Mouse (Mus musculus): ENCODE measurements around the gene Med27.

The Med27 gene

DNA sequence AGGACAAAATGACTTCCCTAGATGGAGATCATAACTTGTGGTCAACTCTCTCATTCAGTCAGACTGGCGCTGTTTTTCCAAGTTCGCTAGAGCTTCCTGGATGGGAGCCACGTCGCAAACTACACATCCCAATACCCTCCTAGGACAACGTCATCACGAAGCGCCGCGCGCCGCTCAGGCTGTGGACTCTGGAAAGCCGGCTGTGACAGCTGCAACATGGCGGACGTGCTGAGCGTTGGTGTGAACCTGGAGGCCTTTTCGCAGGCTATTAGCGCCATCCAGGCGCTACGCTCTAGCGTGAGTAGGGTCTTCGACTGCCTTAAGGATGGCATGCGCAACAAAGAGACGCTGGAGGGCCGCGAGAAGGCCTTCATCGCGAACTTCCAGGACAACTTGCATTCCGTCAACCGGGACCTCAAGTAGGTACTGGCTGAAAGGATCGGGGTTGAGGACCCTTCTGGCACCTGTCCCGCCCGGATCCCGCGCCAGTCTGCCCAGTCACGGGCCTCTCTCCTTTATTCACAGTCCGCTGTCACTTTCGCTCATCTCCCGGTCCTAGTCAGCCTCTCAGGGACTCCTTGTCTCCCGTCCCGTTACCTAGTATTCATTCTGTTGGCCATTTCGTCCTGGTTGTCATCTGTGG lies at the start of gene Med27:
TSS of gene Med27 (plus strand) at position 191 of the 643 bp plus-strand sequence.
- peak; percentile 93 for DNase-seq (ENCODE audit: low read depth, low spot score)

DNA sequence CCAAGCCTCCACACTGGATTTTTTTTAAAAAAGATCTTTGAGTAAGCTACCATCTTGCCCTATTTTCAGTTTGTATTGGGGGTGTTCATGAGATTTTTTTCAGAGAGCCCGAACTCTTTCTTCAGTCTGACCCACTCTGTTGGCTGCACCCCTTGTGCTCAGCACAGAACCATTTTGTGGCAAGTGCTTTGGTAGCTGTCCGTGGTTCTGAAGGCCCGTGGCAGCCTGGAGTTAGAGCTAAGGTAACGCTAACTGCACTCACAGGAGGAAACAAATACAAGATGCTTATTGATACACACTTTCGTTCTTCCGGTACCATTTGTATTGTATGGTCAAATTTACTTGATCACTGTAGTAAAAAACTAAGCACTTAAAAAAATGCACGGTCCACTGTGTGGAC lies 36.7 kb upstream of the Med27 start:
- peak; percentile 23 for DNase-seq (ENCODE audit: low read depth, low spot score)

DNA sequence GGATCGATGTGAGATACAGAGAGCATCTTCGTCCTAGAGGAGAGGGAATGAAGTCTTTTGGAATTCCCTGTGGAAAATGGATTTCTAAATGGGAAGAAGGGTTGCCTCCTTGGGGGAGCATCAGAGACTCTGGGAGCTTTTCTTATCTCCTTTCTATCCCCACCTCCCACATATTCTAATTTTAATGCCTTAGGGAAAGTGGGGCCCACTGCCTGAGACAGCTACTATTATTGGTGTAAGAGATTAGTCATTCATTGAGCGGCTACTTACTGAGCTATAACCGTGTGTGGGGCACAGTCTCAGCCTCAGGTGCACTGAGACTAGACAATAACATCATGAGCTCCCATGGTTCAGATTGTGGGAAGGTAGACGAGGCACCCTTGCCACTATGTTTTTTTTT lies 34.6 kb upstream of the Med27 start:
- no peak for DNase-seq (ENCODE audit: low read depth, low spot score)

DNA sequence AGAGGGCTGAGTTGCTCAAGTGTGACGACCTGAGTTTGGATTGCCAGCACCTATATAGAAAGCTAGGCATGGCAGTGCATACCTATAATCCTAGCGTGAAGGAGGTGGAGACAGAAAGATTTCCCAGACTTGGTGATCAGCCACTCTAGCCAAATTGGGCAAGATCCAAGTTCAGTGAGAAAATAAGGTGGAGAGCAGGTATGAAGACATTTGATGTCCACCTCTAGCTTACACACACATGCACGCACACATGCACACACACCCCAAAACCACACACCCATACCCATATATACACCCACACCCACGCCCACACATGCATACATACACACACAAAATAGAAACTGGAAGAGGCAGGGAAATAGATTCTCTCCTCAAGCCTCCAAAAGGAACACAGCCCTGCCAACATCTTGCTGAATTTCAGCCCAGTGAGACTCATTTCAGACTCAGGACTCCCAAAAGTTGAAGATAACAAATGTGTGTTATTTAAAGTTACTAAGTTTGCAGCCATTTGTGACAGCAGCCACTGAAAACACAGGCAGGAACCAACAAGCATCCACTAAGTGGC lies 28.6 kb upstream of the Med27 start:
- no peak for DNase-seq (ENCODE audit: low read depth, low spot score)

DNA sequence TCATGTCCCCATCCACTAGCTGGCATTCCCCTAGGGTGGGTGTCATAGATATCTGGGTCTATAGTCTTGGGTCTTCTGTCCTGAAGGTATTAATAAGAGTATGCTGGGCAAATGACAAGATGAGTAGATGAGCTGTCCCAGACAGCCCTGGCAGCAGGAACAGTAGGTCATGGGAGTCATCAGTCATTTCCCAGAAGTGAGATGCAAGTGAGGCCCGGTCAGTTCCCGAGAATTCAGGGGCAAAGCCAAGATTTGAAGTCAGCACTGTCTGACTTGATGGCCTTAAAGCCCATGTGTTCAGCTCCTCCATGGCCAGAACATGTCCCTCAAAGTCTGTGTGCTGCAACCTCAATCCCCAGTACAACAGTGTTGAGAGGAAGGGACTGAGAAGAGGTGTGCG lies 28.0 kb upstream of the Med27 start:
- no peak for DNase-seq (ENCODE audit: low read depth, low spot score)

DNA sequence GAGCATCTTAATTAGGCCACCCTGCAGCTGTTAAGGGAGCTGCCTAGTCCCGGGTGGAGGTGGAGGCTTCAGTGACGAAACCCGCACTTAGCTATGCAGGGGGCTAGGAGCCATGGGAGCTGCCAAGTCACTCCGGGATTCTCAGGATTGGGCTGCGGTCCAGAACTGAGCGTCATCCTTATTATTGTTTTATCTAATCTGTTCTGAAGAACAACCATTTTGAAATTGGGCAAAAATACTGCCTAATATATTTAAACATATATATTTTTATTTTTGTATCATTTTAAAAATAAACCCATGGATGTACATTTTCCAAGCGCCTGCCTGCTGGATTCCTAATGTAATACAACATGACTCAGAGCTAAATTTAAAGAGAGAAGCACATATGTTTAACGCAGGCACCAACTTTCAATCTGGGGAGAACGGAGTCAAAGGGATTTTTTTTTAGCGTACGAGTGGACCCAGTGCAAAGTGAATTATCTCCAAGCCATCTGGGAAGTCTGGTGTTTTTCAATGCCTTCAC lies 26.3 kb upstream of the Med27 start:
- no peak for DNase-seq (ENCODE audit: low read depth, low spot score)

DNA sequence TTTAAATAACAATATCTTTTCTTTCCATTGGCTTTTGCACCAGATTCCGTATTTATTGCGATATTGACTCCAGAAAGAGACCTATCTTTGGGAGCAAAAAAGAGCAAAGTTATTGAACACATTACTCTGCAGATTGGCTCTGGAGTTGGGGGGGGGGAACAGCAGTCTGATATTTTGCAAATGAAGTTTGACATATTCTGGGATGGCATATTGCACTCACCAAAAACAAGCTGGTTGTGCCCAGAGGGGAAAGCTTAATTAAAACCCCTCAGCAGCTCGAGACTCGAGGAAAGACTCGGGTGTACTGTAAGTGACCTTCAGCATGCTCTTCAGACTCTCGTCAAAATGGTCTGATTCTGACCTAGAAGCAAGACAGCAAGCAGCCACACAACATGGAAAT lies 25.8 kb upstream of the Med27 start:
- DNase-seq (ENCODE audit: low read depth, low spot score): no peak

DNA sequence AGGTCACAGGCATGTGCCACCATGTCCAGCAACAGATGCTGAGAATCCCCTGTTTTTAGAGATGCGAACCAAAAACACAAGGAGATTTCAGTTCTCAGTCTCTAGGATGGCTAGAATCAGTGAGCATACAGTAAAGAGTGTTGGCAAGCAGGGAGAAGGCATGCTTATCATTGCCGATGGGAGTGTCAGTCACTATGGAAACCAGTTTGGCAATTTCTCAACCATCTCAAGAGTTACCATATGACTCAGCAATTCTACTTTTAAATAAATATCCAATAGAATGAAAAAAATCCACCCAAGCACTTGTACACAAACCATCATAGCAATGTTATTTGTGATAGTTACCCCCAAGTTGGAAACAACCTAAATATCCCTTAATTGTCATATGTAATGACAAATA lies 22.2 kb upstream of the Med27 start:
- DNase-seq (ENCODE audit: low read depth, low spot score): no peak

DNA sequence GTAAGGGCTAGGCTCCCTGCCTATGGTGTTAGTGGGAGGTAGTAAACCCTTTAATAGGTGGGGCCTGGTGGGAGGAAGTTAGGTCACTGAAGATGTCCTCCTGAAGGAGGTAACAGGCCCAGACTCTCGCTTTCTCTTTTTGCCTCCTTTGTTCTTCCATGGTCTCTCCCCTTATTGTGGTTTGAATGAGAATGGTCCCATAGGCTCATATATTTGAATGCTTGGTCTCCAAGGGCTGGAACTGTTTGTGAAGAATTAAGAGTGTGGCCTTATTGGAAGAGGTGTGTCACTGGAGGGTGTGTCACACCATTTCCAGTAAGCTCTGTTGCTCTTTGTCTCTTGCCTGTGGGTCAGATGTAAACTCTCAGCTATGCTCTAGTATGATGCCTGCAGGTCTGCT lies 16.1 kb upstream of the Med27 start:
- no peak for DNase-seq (ENCODE audit: low read depth, low spot score)

DNA sequence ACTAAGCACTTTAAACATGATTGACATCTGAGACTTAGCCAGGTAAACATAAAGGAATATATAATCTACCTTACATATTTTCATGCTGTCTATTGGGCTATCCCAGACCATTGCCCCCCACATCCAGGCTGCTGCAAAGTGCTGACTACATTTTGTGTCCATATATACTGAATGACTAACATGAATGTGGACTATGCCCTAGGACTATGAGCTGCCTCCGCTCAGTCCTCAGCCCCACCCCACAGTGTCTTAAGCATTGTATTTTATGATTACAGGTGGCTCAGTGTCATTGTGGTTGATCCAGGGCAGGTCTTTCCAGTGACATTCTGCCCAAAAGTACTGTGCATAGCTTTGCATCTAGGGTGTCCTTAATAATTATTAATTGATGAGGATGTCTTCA lies 8.2 kb upstream of the Med27 start:
- DNase-seq (ENCODE audit: low read depth, low spot score): no peak

DNA sequence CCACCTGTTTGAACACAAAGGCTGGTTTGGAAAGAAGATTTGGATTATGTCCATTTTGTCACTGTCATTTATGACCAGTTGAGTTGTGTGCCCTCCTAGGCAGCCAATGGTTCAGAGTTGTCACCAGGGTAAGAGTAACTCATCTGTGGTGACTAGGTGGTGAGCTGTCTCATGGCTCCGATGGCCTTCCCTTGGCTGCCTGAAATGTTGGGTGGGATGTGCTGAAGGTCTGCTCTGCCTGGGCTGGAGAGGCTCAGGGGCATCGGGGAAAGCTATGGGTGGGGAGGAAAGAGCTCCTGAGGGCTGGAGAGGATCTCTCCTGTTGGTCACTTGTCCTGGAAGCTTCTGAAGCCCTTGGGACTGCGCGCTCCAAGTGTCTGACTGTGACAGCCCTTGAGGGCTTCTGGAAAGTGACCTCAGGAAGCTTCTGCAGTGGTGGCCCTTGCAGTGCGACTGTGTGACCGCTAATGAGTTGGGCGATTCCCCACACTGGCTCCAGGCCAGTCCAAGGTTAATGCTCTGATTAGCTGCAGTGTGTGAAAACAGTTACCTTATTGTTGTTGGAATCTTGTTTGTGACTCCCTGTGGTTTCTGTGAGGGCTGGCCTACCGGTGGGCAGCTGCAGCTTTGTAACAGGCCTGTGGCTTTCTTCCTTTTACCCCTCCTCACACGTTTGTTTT lies 12.2 kb downstream of the Med27 start:
- DNase-seq (ENCODE audit: low read depth, low spot score): no peak

DNA sequence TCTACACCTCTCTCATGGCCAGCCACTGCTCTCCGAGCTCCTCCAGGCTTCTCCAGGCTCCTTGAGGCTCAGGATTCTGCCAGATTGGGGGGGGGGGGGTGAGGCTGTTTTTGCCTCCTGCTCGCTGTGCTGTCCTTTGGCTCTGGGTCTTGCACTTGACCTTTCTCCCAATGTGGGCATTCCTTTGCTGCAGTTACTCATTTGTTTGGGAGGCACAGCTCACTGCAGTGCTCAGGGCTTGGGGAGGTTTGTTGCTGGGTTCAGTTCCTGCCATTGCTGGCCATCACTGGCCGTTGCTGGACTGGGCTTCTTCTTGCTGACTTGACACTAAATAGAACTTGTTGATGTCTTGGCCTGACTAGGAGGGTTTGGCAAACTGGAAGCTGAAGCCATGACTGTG lies 14.3 kb downstream of the Med27 start:
- DNase-seq (ENCODE audit: low read depth, low spot score): no peak

DNA sequence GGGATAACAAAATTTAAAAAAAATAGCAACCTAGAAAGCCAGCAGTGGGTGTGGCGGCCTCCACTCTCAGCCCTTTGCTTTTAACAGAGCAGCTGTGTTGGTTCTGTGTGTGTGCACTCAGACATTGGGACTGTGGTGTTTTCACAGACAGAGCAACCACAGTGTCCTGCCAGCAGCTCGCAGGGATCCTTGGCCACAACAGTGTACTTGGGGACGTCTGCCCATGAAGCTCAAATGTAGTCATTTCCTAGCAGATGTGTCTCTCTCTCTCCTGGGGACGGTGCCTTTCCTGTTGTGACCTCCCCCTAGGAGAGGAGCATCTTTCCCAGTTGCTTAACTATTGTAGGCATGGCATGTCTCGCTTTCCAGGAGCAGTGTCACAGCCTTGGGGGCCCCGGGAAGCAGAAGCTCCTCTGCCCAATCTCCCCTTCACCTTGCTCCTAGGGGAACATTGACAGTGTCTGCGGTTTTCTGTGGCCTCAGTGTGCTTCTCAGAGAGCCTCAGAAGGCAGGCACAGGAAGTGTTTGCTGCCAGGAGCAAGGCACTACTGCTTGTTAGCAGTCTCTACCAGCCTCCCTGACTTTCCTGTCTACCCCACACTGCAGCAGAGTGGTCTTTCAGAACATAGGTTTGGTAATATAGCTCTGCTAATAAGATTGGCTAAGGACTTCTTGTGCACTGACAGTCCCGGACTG lies 18.5 kb downstream of the Med27 start:
- DNase-seq (ENCODE audit: low read depth, low spot score): no peak

DNA sequence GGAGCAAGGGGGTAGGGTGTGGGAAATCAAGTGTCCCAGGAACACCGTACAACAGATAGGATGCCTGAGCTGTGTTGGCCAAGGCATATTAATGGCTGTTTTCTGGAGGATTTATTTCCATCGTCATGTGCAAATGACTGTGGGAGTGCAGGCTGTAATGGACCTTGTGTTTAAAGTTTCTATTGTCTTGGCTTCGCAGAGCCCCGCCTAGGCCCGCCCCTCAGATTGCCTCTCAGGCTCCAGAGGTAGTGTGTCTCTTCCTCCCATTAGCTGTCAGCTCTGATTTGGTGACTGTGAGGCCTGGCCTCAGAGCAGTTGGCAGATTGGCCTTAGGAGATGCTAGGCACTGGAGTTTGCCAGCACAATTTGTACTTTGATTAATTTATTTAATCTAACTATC lies 22.1 kb downstream of the Med27 start:
- DNase-seq (ENCODE audit: low read depth, low spot score): no peak

DNA sequence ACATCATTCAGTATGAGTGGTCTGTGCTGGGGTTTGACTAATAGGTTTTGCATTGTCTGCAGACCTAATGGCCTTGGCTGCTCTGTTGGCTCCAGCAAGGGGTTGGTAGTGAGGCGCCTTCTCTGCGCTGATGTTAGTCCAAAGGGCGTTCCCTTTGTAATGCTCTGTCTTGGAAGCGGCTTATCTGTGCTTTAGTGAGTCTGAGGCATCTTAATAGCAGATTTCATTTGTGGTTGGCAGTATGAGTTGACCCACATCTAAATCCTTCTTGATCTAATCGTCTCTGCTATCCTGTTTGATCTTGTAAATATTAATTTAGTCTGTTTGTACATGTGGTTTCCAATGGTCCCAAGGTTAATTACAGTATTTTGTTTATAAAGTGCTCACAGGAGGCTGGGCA lies 25.6 kb downstream of the Med27 start:
- no peak for DNase-seq (ENCODE audit: low read depth, low spot score)

DNA sequence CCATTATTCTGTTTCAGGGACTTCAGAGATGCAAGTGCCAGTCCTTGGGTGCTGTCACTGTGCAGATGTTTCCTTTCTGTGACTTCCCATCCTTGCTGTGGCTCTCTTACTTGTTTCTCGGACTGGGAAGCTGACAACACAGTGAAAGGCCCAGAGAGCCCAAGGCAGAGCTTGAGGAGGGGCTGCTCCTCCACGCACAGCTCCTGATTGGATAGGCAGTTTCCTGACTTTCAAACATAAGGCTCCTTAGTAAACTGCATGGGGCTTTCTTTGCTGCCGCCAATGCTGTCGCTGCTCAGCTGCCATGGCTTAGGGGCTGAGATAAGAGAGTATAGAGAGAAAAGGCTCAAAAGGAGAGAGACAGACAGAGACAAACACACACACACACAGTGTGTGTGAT lies 35.1 kb downstream of the Med27 start:
- DNase-seq (ENCODE audit: low read depth, low spot score): no peak

DNA sequence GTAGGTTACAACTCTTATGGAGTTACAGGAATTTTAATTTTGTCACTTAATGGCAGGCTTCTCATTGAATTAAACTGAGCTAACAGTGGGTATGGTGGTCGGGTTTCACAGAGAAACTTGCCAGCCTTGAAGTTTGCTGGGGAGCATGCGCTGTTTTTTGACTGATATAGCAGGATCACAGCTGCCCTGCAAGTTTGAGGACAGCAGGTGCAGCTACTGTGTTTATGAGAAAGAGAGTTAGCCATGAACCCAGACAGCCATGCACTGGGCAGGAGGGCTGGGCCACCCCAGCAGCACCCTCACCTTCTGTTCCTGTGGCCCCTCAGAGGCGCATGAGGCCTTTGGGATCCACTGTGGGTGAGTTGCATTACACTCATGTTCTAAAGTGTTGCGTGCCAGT lies 36.0 kb downstream of the Med27 start:
- peak; percentile 35 for DNase-seq (ENCODE audit: low read depth, low spot score)

DNA sequence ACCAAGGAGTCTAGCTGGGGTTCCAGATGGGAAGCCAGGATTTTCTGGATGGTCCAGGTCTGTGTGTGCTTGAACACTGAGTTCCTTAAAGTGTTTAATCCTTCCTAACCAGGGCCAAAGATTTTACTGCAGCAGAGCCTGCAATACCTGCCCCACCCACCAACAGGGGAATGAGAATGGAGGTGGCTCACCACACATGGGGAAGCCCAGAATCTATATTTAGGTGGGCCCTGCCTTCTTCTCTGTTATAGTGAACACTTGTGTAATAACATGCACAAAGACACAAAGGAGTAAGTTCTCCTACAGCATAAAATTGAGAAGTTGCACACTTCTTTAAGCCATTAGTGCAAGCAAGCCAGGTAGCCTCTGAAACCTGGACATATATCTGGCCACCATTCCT lies 36.5 kb downstream of the Med27 start:
- DNase-seq (ENCODE audit: low read depth, low spot score): peak; percentile 65

DNA sequence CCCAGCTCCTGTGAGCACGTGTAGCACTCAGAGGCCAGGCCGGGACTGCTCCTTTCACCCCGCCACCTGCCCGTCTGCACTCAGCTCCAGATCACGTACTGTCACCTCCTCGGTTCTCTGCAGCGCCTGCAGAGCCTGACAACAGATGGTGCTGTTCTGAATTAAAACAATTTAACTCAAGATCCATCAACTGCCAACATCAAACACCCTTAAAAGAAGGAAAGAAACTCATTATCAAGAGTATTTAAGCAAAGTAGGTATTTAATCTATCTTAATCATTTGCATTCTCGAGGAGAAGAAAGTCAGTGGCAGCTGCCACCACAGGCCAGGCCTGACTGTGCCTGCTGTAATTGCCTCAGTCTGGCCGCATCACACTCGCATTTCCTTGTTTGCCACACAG lies 38.8 kb downstream of the Med27 start:
- DNase-seq (ENCODE audit: low read depth, low spot score): peak; percentile 61

DNA sequence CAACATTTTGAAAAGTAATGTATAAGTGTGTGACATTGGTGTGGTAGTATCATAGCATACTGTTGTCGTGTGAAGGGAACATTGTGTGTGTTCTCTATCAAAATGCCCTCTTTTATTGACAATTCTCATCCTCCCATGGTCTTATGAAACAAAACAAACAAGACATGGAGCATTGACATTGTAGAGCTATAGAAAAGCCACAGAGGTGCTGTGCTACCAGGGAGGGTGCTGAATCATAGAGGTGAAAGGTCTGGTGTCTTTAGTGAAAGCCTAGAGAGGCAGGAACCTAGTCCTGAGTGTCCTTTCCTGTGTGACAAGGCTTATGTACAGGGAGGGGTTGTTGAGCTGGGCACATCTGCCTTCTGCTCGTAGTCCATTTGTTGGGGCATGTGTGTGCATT lies 40.6 kb downstream of the Med27 start:
- DNase-seq (ENCODE audit: low read depth, low spot score): no peak

DNA sequence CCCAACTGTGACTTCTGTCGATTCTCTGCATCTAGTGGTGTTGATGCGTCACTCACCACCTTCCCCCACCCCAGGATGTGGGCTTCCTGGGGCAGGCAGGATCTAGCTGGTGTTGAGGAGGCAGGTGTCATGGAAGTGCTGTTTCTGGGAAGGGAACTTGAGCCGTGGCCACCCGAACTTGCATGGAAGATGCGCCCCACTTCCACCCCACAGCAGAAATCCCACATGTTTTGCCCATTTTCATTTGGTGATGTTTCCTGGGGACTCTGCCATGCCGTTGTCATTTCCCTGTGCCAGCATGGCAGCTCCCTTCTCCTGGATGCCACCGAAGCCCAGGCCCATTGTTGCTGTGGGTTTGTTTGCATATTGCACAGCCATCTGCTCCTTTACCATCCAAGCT lies 42.3 kb downstream of the Med27 start:
- DNase-seq (ENCODE audit: low read depth, low spot score): no peak

DNA sequence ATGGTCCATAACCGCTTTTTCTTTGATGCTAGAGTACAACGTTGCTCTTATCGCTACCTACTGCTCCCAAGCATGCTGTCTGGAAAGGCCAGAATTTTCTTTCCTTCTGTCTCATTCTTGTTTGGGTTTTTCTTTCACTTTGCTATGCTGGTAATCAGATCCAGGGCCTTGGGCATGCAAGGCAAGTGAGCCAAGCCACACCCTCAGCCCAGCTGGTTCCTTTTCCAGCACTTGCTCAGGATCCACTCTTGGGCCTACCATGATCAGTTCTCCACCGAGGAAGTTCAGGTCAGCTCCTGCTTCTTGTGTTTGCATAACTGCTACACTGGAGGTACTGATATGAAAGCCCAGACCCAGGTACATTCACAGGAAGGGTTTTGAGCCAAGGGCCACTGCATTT lies 44.5 kb downstream of the Med27 start:
- DNase-seq (ENCODE audit: low read depth, low spot score): no peak

DNA sequence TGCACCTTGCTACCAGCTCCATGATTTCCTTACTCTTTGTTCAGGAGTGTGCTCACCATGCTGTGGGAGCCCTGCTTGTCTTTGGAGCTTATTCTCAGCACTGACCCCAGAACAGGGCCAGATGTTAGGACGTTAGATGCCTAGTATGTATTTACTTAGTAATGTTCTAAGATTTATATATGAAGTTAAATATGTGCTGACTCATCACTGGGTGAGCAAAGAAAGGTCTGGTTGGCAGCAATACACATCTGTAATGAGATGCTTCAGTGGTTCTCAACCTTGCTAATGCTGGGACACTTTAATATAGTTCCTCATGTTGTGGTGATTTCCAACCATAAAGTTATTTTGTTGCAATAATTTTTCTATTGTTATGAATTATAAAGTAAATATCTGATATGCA lies 45.4 kb downstream of the Med27 start:
- DNase-seq (ENCODE audit: low read depth, low spot score): peak; percentile 30
